Mouse (Mus musculus) embryonic fibroblast, embryonic 13.5 days (primary cell): ENCODE measurements around the gene Rgs8.

Source experiments
- CTCF ChIP-seq: IDR thresholded peaks from 2 replicates; pipeline ENCODE4 v1.5.1; 2011; ENCODE audit warnings: mild to moderate bottlenecking, control low read depth, low read length, moderate library complexity, borderline replicate concordance; ENCODE audit not compliant: insufficient read depth
- POLR2A ChIP-seq: IDR thresholded peaks from 2 replicates; pipeline ENCODE4 v1.6.1; 2011; ENCODE audit warnings: low read depth, mild to moderate bottlenecking, control low read depth, low read length, moderate library complexity

- TF ChIP-seq CTCF (no peak), POLR2A (no peak)
Measured at GRCm38 (mm10) chr1:153660982-153661688, 8.3 kb downstream of the Rgs8 start.
